Comparison of ENCODE assay signal across 27 mouse cellular contexts in genomic region chr2:116831863-116832262, GRCm38 (mm10). TPM values are rescaled to one million over a fixed set of nuclear protein-coding genes. Genes with fewer than 3 reads are reported as not detected.
"Had no signal": no experiment of that assay in that cellular context is flagged by ENCODE, and none has a peak within 500 bp of the region (broad histone marks: within the 10 kb centered on the region; RNA-seq: fewer than 3 reads in every experiment).

No protein-coding gene starts in this region.

- H3K36me3 ChIP-seq: lung, embryonic 15.5 days; midbrain, embryonic 10.5 days; neural tube, embryonic 13.5 days; neural tube, embryonic 15.5 days had no signal

- H3K27me3 ChIP-seq: lung, embryonic 15.5 days; neural tube, embryonic 13.5 days; neural tube, embryonic 15.5 days had no signal

- H3K9me3 ChIP-seq: lung, embryonic 15.5 days; midbrain, embryonic 10.5 days; neural tube, embryonic 13.5 days; neural tube, embryonic 15.5 days had no signal

- H3K27ac ChIP-seq: liver, embryonic 14.5 days; lung, embryonic 15.5 days; midbrain, embryonic 10.5 days; neural tube, embryonic 13.5 days; neural tube, embryonic 15.5 days had no signal

- H3K4me3 ChIP-seq: lung, embryonic 15.5 days; midbrain, embryonic 10.5 days; myocyte; neural tube, embryonic 13.5 days; neural tube, embryonic 15.5 days had no signal

- DNase-seq: lung, adult 18-20 months; lung, postnatal 10 days; lung, postnatal 36 days; midbrain, embryonic 14.5 days; retina, postnatal 1 day; right cerebral cortex, adult 18-20 months; right cerebral cortex, postnatal 25 days; right cerebral cortex, postnatal 4 days; spleen, adult 18-20 months; thymus, adult 18-20 months; thymus, postnatal 14 days; thymus, postnatal 36 days had no signal

- H3K4me1 ChIP-seq: lung, embryonic 15.5 days; midbrain, embryonic 10.5 days; neural tube, embryonic 13.5 days; neural tube, embryonic 15.5 days had no signal

- H3K9ac ChIP-seq: liver, embryonic 14.5 days; lung, embryonic 15.5 days; neural tube, embryonic 13.5 days; neural tube, embryonic 15.5 days had no signal

- H3K4me2 ChIP-seq: lung, embryonic 15.5 days; neural tube, embryonic 13.5 days; neural tube, embryonic 15.5 days had no signal

- ATAC-seq: midbrain, embryonic 16.5 days had no signal

RNA-seq across cellular contexts. Expression of gene Tmco5, which starts 46.6 kb away (rescaled TPM):
- total RNA-seq: megakaryocyte, adult 5-6 weeks; megakaryocyte-erythroid progenitor cell, adult 5-6 weeks had no signal
- polyA plus RNA-seq: liver, embryonic 14.5 days; liver, embryonic 16.5 days; lung, embryonic 15.5 days; midbrain, embryonic 10.5 days; midbrain, embryonic 14.5 days; midbrain, embryonic 16.5 days; myocyte; neural tube, embryonic 11.5 days; neural tube, embryonic 13.5 days; neural tube, embryonic 15.5 days; small intestine, adult 2 months; stomach, embryonic 14.5 days; stomach, embryonic 16.5 days; thymus, postnatal 0 days had no signal
